Mouse (Mus musculus) macrophage (primary cell): Measurements from ENCODE around the gene Atl3. TPM values are rescaled to one million over a fixed set of nuclear protein-coding genes. Genes with fewer than 3 reads are reported as not detected.

ENCODE experiments used
- H3K27ac ChIP-seq: fragments of 350-480 bp; formaldehyde crosslinking; 2 replicates; pipeline ENCODE4 v1.9.0; 2021
- H3K36me3 ChIP-seq: fragments of 350-480 bp; formaldehyde crosslinking; 2 replicates; pipeline ENCODE4 v1.9.0; 2021; ENCODE audit errors: inconsistent target
- H3K4me3 ChIP-seq: fragments of 350-480 bp; formaldehyde crosslinking; 2 replicates; pipeline ENCODE4 v1.9.0; 2021; ENCODE audit errors: inconsistent target
- H3K79me2 ChIP-seq: fragments of 350-480 bp; formaldehyde crosslinking; 2 replicates; pipeline ENCODE4 v1.9.0; 2021; ENCODE audit errors: inconsistent target
- WGBS: methylation state at CpG from one replicate; pipeline ENCODE4 v1.1.7; 2026; ENCODE audit warnings: inconsistent platforms; ENCODE audit not compliant: missing documents; 5-methylcytosine and 5-hydroxymethylcytosine counted together
- polyA plus RNA-seq: library from polyadenylated mRNA; stranded (reverse); fragments of 250-400 nt; gene quantifications from 3 replicates; pipeline ENCODE4 v1.2.4, GENCODE M21; 2018; ENCODE audit warnings: inconsistent platforms

The Atl3 gene
- polyA plus RNA-seq, 1 experiment from 2014 or later: 30.6 TPM

- peaks cover 64% of the 10 kb centered on the region for H3K36me3 ChIP-seq
- no peaks in the 10 kb centered on the region for H3K79me2 ChIP-seq
- no peak overlapping the region for H3K27ac ChIP-seq
- H3K4me3 ChIP-seq: no peak overlapping the region
Observed at GRCm38 (mm10) chr19:7523781-7524180, 29.9 kb downstream of the Atl3 start.

DNA sequence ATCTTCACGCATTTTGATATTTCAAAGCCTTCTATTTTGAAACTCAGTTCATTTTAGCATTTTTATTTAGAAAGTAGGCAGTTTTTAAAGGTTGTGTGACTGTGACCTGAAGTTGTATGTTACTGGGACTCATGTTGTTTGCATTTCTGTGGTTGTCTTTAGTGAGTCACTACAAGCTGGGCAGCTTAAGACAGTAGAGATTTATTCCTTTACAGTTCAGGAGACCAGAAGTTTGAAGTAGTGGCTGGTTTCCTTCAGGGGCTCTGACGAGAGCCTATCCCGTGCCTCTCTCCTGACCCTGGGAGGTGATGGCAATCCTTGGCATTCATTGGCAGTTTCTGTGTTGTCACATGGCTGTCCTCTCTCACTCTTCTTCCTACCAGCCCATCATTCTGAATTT is 31.0 kb downstream of the Atl3 start:
- H3K36me3 ChIP-seq: peaks cover 65% of the 10 kb centered on the region
- WGBS: 97% methylated on average over 3 of the region's 3 CpGs

GRCm38 (mm10) chr19:7528639-7529428 is 35.0 kb downstream of the Atl3 start:
- Histone ChIP-seq H3K4me3 (no peak overlapping the region), H3K79me2 (no peaks in the 10 kb centered on the region), H3K36me3 (peaks cover 75% of the 10 kb centered on the region), H3K27ac (no peak overlapping the region)
- 76% methylated on average over 7 of the region's 7 CpGs for WGBS

More for the DNA sequence above, 31.0 kb downstream of the Atl3 start:
- no peaks in the 10 kb centered on the region for H3K79me2 ChIP-seq
- no peak overlapping the region for H3K4me3 ChIP-seq
- H3K27ac ChIP-seq: no peak overlapping the region

DNA sequence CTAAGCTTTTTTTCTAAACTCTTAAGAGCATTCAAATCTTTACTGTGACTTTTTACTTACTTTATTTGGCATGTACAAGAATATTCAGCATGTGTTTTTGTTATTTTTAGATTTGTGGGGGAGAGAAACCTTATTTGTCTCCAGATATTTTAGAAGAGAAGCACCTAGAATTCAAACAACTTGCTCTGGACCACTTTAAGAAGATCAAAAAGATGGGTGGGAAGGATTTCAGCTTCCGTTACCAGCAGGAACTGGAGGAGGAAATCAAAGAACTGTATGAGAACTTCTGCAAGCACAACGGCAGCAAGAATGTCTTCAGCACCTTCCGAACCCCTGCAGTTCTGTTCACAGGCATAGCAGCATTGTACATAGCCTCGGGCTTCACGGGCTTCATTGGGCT is 38.1 kb downstream of the Atl3 start:
- H3K36me3 ChIP-seq: peaks cover 83% of the 10 kb centered on the region
- H3K79me2 ChIP-seq: no peaks in the 10 kb centered on the region
- H3K27ac ChIP-seq: no peak overlapping the region
- WGBS: 96% methylated on average over 5 of the region's 5 CpGs
- no peak overlapping the region for H3K4me3 ChIP-seq

- Histone ChIP-seq H3K27ac (no peak overlapping the region), H3K4me3 (no peak overlapping the region), H3K36me3 (peaks cover 76% of the 10 kb centered on the region), H3K79me2 (no peaks in the 10 kb centered on the region)
- WGBS: 97% methylated on average over 5 of the region's 5 CpGs
Observed at GRCm38 (mm10) chr19:7533891-7534290, 40.1 kb downstream of the Atl3 start.

- Histone ChIP-seq H3K27ac (no peak overlapping the region), H3K36me3 (no peaks in the 10 kb centered on the region), H3K4me3 (no peak overlapping the region), H3K79me2 (no peaks in the 10 kb centered on the region)
- WGBS: 95% methylated on average over 3 of the region's 3 CpGs
Observed at GRCm38 (mm10) chr19:7548924-7549323, 55.1 kb downstream of the Atl3 start.

DNA sequence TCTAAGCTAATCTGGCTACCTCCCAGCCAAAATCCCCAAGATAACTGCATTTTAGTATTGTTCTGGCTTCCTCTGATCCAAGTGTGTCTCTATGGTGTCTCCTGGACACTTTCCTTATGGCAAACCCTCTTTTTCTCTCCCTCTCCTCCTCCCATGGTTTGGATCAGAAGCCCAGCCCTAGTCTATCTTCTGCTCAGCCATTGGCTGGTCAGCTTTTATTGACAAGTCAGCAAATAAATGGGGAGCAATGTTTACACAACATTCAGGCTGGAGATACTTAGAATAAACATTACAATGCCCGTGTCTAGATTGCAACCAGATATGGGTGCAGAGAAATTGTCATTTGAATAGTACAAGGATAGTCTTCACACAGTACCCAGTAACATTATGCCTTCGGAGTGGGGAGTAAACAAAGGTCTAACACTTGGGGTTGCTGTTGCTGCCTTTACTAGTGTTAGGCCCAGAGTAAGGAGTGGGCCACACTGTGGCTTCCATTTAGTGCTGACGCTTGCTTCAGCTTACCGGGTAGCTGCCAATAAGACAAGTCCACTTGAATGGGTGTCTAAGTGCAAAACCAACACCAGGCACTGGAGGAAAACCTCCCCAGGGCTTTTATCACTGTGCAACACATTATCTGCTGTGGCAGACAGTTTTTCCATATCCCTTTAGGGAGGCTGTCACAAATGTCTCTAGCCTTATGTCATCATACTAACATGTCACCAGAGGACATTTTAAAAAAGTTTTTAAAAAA is 57.9 kb downstream of the Atl3 start:
- no peak overlapping the region for H3K27ac ChIP-seq

DNA sequence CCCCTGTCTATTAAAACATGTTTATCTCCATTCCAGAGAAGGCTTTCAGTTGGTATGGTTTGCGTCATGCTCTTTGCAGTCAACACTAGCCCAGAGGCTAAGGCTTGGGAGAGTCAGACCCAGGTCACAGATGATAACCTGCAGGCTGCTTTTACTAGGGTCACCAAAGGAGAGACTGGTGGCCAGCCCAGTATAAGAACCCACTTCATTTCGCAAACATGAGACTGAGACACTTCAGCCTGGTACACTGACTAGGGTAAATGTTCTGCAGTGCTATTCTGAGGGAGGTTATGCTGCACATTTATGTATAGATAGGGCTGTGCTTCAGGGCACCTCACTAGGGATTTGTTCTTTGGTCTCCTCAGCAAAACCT is 58.4 kb downstream of the Atl3 start:
- Histone ChIP-seq H3K36me3 (no peaks in the 10 kb centered on the region), H3K79me2 (no peaks in the 10 kb centered on the region), H3K27ac (no peak overlapping the region), H3K4me3 (no peak overlapping the region)
- WGBS: 100% methylated on average over 2 of the region's 2 CpGs

More for the DNA sequence above, 57.9 kb downstream of the Atl3 start:
- Histone ChIP-seq H3K36me3 (no peaks in the 10 kb centered on the region), H3K79me2 (no peaks in the 10 kb centered on the region), H3K4me3 (no peak overlapping the region)
- 91% methylated on average over 4 of the region's 4 CpGs for WGBS

DNA sequence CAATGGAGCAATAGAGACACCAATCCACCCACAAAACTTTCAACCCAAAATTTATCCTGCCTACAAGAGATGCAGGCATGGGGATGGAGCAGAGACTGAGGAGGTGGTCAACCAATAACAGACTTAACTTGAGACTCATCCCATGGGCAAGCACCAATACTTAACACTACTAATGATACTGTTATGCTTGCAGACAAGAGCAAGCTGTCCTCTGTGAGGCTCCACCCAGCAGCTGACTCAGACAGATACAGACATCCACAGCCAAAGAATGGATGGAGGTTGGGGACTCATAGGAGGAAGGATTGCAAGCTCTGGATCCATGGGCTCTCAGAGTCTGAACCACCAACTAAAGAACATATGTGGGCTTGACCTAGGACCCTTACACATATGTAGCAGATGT is 59.6 kb downstream of the Atl3 start:
- Histone ChIP-seq H3K79me2 (no peaks in the 10 kb centered on the region), H3K36me3 (no peaks in the 10 kb centered on the region), H3K27ac (no peak overlapping the region), H3K4me3 (no peak overlapping the region)

DNA sequence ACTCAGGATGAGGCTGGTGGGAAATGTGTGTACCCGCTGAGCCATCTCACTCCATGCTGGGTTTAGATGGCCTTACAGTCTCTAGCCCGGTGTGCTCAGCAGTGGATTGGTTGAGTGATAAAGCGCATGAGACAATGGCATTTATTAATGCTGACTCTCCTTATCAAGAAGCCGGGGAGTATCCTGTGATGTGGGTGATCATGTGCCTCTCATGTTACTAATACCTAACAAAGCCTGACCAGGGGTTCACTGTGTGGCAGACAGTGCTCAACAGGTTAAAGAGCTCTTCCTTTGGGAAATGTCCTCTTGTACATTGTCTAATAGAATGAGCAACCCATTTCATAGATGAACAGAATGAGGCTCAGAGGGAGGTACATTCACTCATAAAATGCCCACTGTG is 61.0 kb downstream of the Atl3 start:
- WGBS: 100% methylated on average over 3 of the region's 4 CpGs
- Histone ChIP-seq H3K27ac (no peak overlapping the region), H3K79me2 (no peaks in the 10 kb centered on the region), H3K36me3 (no peaks in the 10 kb centered on the region), H3K4me3 (no peak overlapping the region)

GRCm38 (mm10) chr19:7556641-7557040 is 62.8 kb downstream of the Atl3 start:
- Histone ChIP-seq H3K79me2 (no peaks in the 10 kb centered on the region), H3K36me3 (no peaks in the 10 kb centered on the region), H3K27ac (no peak overlapping the region), H3K4me3 (no peak overlapping the region)
- 100% methylated on average over 1 of the region's 1 CpGs for WGBS

- Histone ChIP-seq H3K36me3 (no peaks in the 10 kb centered on the region), H3K4me3 (peak within 1 kb of the TSS; percentile 44), H3K79me2 (no peaks in the 10 kb centered on the region), H3K27ac (no peak within 1 kb of the TSS)
- WGBS: 2% methylated on average over 24 of the region's 27 CpGs
Observed at GRCm38 (mm10) chr19:7557328-7557822, 63.5 kb downstream of the Atl3 start, which contains the start of gene Pla2g16. TSS of gene Pla2g16 (plus strand) at chr19:7557459.

GRCm38 (mm10) chr19:7557844-7558243 is 64.0 kb downstream of the Atl3 start:
- 4% methylated on average over 4 of the region's 4 CpGs for WGBS
- Histone ChIP-seq H3K79me2 (no peaks in the 10 kb centered on the region), H3K36me3 (no peaks in the 10 kb centered on the region), H3K4me3 (peak overlapping the region; percentile 44), H3K27ac (no peak overlapping the region)

DNA sequence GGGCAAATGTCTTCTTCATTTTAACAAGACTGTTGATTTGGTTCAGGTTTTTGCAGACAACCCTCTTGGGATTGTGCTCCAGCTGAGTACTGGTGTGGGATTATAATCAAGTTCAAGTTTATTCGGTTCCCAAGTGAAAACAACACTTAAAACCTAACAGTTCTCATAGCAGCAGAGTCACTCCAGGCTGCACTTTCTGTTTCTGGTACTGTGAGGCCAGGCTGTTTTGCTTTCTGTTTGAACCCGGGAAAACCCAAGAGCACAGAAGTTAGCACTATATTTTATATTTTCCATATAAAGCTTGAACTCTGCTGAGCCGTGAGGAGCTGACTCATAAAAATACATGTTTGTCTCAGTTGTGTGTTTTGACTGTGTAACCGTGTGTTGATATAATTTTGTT is 64.8 kb downstream of the Atl3 start:
- Histone ChIP-seq H3K27ac (no peak overlapping the region), H3K4me3 (peak overlapping the region; percentile 44), H3K79me2 (no peaks in the 10 kb centered on the region), H3K36me3 (no peaks in the 10 kb centered on the region)
- 33% methylated on average over 4 of the region's 4 CpGs for WGBS

DNA sequence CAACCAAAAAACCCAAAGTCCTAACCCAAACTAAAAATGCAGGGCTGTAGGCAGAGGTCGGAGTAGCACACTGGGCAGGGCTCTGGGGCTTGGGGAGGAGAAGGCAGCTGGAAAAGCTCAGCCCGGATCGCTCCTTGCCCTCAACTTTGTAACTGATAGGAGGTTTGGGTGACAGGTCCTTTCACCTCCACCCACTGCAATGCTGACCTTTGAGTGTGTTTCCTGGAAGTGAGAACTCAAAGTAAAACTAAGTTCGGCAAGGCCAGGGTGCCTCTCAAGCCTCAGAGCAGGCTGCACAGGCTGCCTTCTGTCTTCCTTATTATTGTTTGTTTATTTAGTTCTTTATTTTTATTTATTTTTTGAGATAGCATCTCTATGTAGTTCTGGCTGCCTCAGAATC is 66.1 kb downstream of the Atl3 start:
- Histone ChIP-seq H3K27ac (no peak overlapping the region), H3K4me3 (no peak overlapping the region), H3K79me2 (no peaks in the 10 kb centered on the region), H3K36me3 (no peaks in the 10 kb centered on the region)
- WGBS: 87% methylated on average over 4 of the region's 4 CpGs
